Mouse (Mus musculus) lung, adult 2 months (tissue): ENCODE measurements around the gene Hexim1.

ENCODE experiments used
- CTCF ChIP-seq: fragments of 200-500 bp; IDR thresholded peaks from 2 replicates; pipeline ENCODE4 v1.5.1; 2011; ENCODE audit warnings: mild to moderate bottlenecking, low read length, control low read depth; ENCODE audit not compliant: insufficient read depth
- POLR2A ChIP-seq: fragments of 200-500 bp; IDR thresholded peaks from 2 replicates; pipeline ENCODE4 v1.6.1; 2011; ENCODE audit warnings: low read depth, mild to moderate bottlenecking, control low read depth, low read length, borderline replicate concordance; ENCODE audit errors: extremely low read depth

- TF ChIP-seq CTCF: no peak
- no peak for TF ChIP-seq POLR2A
These were observed 40.0 kb upstream of the Hexim1 start for GRCm38 (mm10) chr11:103076010-103076409.
